Mouse (Mus musculus) myocyte (in vitro differentiated cells): ENCODE data around the gene Tmem267. TPM values are rescaled to one million over a fixed set of nuclear protein-coding genes. Genes with fewer than 3 reads are reported as not detected.

ENCODE experiments used
- H3K27me3 ChIP-seq: one replicate; pipeline ENCODE4 v1.6.1; 2011; ENCODE audit not compliant: control insufficient read depth, insufficient read depth, insufficient read length
- H3K36me3 ChIP-seq: one replicate; pipeline ENCODE4 v1.6.1; 2011; ENCODE audit not compliant: control insufficient read depth, insufficient read depth
- H3K4me2 ChIP-seq: one replicate; pipeline ENCODE4 v1.6.1; 2011; ENCODE audit warnings: low read depth, control low read depth
- H3K4me3 ChIP-seq: one replicate; pipeline ENCODE4 v1.5.1; 2011; ENCODE audit warnings: mild to moderate bottlenecking, control low read depth, moderate library complexity
- H3K79me2 ChIP-seq: one replicate; pipeline ENCODE4 v1.6.1; 2011; ENCODE audit not compliant: control insufficient read depth, insufficient read depth
- H3ac ChIP-seq: one replicate; pipeline ENCODE4 v1.6.1; 2011; ENCODE audit not compliant: control insufficient read depth, insufficient read length
- CEBPB ChIP-seq: IDR thresholded peaks from 2 replicates; pipeline ENCODE4 v1.6.1; 2011; ENCODE audit warnings: mild to moderate bottlenecking, moderate library complexity; ENCODE audit not compliant: poor library complexity, insufficient read depth, severe bottlenecking
- E2F4 ChIP-seq: IDR thresholded peaks from one replicate; pipeline ENCODE4 v1.6.1; 2011; ENCODE audit warnings: mild to moderate bottlenecking, control low read depth, moderate library complexity; ENCODE audit not compliant: insufficient read depth
- MAX ChIP-seq: IDR thresholded peaks from one replicate; pipeline ENCODE4 v1.6.1; 2011; ENCODE audit warnings: low read depth, mild to moderate bottlenecking, control low read depth
- MYOD1 ChIP-seq, 3 experiments: IDR thresholded peaks; one replicate each; pipeline ENCODE4 v1.6.1; 2011; ENCODE audit warnings: control low read depth in 2 of 3, low read depth in 2 of 3, mild to moderate bottlenecking in 2 of 3, moderate library complexity in 1 of 3; ENCODE audit not compliant: insufficient read length in 2 of 3, control insufficient read depth in 1 of 3
- MYOG ChIP-seq, 3 experiments: IDR thresholded peaks; one replicate each; pipeline ENCODE4 v1.6.1; 2011; ENCODE audit warnings: control low read depth in 2 of 3, low read depth in 2 of 3, mild to moderate bottlenecking in 2 of 3; ENCODE audit not compliant: insufficient read length in 2 of 3, control insufficient read depth in 1 of 3, insufficient read depth in 1 of 3
- POLR2A ChIP-seq: IDR thresholded peaks from one replicate; pipeline ENCODE4 v1.6.1; 2011; ENCODE audit warnings: low read depth, mild to moderate bottlenecking, control low read depth, moderate library complexity; ENCODE audit not compliant: insufficient read length
- POLR2AphosphoS2 ChIP-seq: IDR thresholded peaks from one replicate; pipeline ENCODE4 v1.6.1; 2011; ENCODE audit warnings: low read depth, control low read depth; ENCODE audit not compliant: insufficient read length
- REST ChIP-seq: IDR thresholded peaks from one replicate; pipeline ENCODE4 v1.6.1; 2011; ENCODE audit warnings: mild to moderate bottlenecking, control low read depth, moderate library complexity; ENCODE audit not compliant: insufficient read depth, insufficient read length
- SRF ChIP-seq: IDR thresholded peaks from one replicate; pipeline ENCODE4 v1.6.1; 2011; ENCODE audit warnings: low read depth; ENCODE audit not compliant: control insufficient read depth, insufficient read length
- TCF12 ChIP-seq: IDR thresholded peaks from one replicate; pipeline ENCODE4 v1.6.1; 2011; ENCODE audit warnings: mild to moderate bottlenecking, control low read depth; ENCODE audit not compliant: poor library complexity, insufficient read depth, severe bottlenecking
- TCF3 ChIP-seq: IDR thresholded peaks from one replicate; pipeline ENCODE4 v1.6.1; 2011; ENCODE audit warnings: low read depth, control low read depth; ENCODE audit not compliant: insufficient read length
- USF1 ChIP-seq: IDR thresholded peaks from one replicate; pipeline ENCODE4 v1.6.1; 2011; ENCODE audit warnings: low read depth, mild to moderate bottlenecking, control low read depth, moderate library complexity
- polyA plus RNA-seq: library from polyadenylated mRNA; unstranded; fragments of >200 nt; fragmentation: generic; extraction: Trizol; gene quantifications from one replicate; pipeline ENCODE4 v1.2.1, GENCODE M21; 2012; ENCODE audit warnings: missing spikeins

Gene Tmem267
- polyA plus RNA-seq, 1 experiment, result 4.2 TPM

GRCm38 (mm10) chr13:119632156-119632548 lies 144.3 kb downstream of the Tmem267 start:
- no peak overlapping the region for H3K4me3 ChIP-seq

GRCm38 (mm10) chr13:119635496-119635895 lies 147.7 kb downstream of the Tmem267 start:
- TF ChIP-seq MYOD1 (IDR thresholded peaks at IDR 0.05; ENCODE audit: control insufficient read depth in 1 of 3, insufficient read length in 2 of 3, low read depth in 2 of 3), result no peak
- TF ChIP-seq E2F4, result no peak
- TF ChIP-seq MAX, result no peak
- no peak for TF ChIP-seq MYOG (IDR thresholded peaks at IDR 0.05; ENCODE audit: control insufficient read depth in 1 of 3, insufficient read depth in 1 of 3, insufficient read length in 2 of 3, low read depth in 2 of 3)
- no peak for TF ChIP-seq TCF12
- no peak for TF ChIP-seq REST
- no peak for TF ChIP-seq TCF3
- TF ChIP-seq CEBPB, result no peak
- no peak for TF ChIP-seq USF1
- no peak for TF ChIP-seq POLR2AphosphoS2
- TF ChIP-seq POLR2A, result no peak
- TF ChIP-seq SRF, result no peak
- Histone ChIP-seq H3K4me2 (no peak overlapping the region), H3ac (no peak overlapping the region), H3K4me3 (no peak overlapping the region), H3K27me3 (no peaks in the 10 kb centered on the region), H3K79me2 (no peaks in the 10 kb centered on the region), H3K36me3 (no peaks in the 10 kb centered on the region)

More at GRCm38 (mm10) chr13:119632156-119632548, 144.3 kb downstream of the Tmem267 start:
- H3K79me2 ChIP-seq, result no peaks in the 10 kb centered on the region
- H3K36me3 ChIP-seq, result no peaks in the 10 kb centered on the region
- H3K4me2 ChIP-seq, result no peak overlapping the region
- TF ChIP-seq MAX (no peak), SRF (no peak), TCF3 (no peak), REST (no peak)
- no peak overlapping the region for H3ac ChIP-seq
- H3K27me3 ChIP-seq, result no peaks in the 10 kb centered on the region

- TF ChIP-seq TCF3 (no peak), POLR2A (no peak), E2F4 (no peak)
- H3K4me3 ChIP-seq, result no peak overlapping the region
- H3K79me2 ChIP-seq, result no peaks in the 10 kb centered on the region
- H3ac ChIP-seq, result no peak overlapping the region
- no peaks in the 10 kb centered on the region for H3K27me3 ChIP-seq
- no peaks in the 10 kb centered on the region for H3K36me3 ChIP-seq
- H3K4me2 ChIP-seq, result no peak overlapping the region
Measured at GRCm38 (mm10) chr13:119637837-119638236, 150.0 kb downstream of the Tmem267 start.

- TF ChIP-seq TCF3 (no peak), USF1 (no peak), MYOD1 (IDR thresholded peaks at IDR 0.05; ENCODE audit: control insufficient read depth in 1 of 3, insufficient read length in 2 of 3, low read depth in 2 of 3) (no peak)
- Histone ChIP-seq H3ac (no peak overlapping the region), H3K4me3 (no peak overlapping the region), H3K36me3 (no peaks in the 10 kb centered on the region), H3K4me2 (no peak overlapping the region), H3K27me3 (no peaks in the 10 kb centered on the region), H3K79me2 (no peaks in the 10 kb centered on the region)
Measured at GRCm38 (mm10) chr13:119638449-119638848, 150.6 kb downstream of the Tmem267 start.

- Histone ChIP-seq H3K4me2 (peak overlapping the region; percentile 3), H3K79me2 (no peaks in the 10 kb centered on the region), H3K36me3 (no peaks in the 10 kb centered on the region), H3K27me3 (no peaks in the 10 kb centered on the region), H3ac (no peak overlapping the region), H3K4me3 (no peak overlapping the region)
- TF ChIP-seq SRF, result no peak
Measured at GRCm38 (mm10) chr13:119639302-119639701, 151.5 kb downstream of the Tmem267 start.

- no peak overlapping the region for H3K4me2 ChIP-seq
- no peaks in the 10 kb centered on the region for H3K27me3 ChIP-seq
- no peak overlapping the region for H3K4me3 ChIP-seq
- TF ChIP-seq E2F4 (no peak), USF1 (no peak), REST (no peak)
- no peaks in the 10 kb centered on the region for H3K36me3 ChIP-seq
- no peak overlapping the region for H3ac ChIP-seq
- H3K79me2 ChIP-seq, result no peaks in the 10 kb centered on the region
Measured at GRCm38 (mm10) chr13:119640504-119640903, 152.7 kb downstream of the Tmem267 start.
